Mouse (Mus musculus) left cerebral cortex, adult 6 months (tissue): ENCODE results near the gene Actl7b. TPM values are rescaled to one million over a fixed set of nuclear protein-coding genes. Genes with fewer than 3 reads are reported as not detected.

Source experiments
- long read RNA-seq, 2 experiments: library from polyadenylated mRNA; unstranded; transcript quantifications; one replicate each; pipeline ENCODE4 v2.0.0; 2019 to 2020
- polyA plus RNA-seq: library from polyadenylated mRNA; unstranded; fragments of <200 nt; fragmentation: Nextera tagmentation; gene quantifications from 2 replicates; pipeline ENCODE4 v1.2.3, GENCODE M21; 2021

Gene Actl7b
- not detected in 2 replicates for polyA plus RNA-seq
- long read RNA-seq, experiment 1 = 0 reads
- long read RNA-seq, experiment 2 = 0 reads

DNA sequence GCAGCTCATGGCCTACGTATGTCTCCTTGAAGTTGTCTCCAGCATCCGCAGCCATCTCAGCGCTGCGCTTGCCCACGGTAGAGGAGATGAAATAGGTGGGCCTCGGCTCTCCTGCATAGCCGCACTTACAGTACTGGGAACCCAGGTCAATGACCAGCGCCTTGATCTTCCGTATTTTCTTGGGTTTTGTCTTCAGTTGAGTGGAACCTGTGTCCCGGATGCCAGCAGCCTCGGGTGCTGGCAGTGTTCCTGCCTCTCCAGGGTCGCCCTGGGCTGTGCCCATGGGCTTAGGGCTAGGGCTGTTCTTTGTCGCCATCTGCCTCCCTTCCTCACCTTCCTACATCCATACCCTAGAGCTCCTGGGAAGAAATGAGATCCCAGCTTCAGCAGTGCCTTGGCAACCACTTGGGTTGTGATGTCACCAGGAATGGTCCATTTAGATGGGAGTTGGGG is at the start of gene Actl7b:
Actl7b (minus strand) TSS at position 403 of the 453 bp plus-strand sequence.

GRCm38 (mm10) chr4:56743363-56744195 is 2.3 kb upstream of the Actl7b start, which contains the start of gene Actl7a:
Gene Actl7a, plus strand, starts transcription at chr4:56743413.

DNA sequence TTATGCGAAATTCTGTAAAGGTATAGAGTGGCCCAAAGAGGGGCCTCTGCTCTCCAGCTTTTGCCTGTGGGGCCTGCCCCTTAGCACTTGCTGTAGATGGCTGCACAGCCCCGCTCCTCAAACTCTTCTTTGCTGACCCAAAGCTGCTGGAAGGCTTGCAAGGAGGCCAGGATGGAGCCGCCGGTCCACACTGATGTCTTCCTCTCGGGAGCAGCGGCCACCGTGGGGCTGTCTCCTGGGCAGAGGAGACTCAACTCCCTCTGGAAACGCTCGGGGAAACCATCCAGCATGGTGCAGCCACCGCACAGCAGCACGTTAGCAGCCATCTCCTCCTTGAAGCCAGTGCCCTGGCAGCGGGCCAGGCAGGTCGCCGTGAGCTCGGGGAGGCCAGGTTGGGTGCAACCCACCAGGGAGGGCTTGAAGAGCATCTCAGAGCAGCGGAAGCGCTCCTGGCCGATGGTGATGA is 1.2 kb downstream of the Actl7b start, which contains the start of gene Gm26657:
Gm26657 (plus strand) TSS at position 51 of the 466 bp plus-strand sequence.

Other genes with a start within 250 kb of the Actl7b start
- not detected in 2 replicates for gene Gm26657, start 1.4 kb downstream of the Actl7b start, polyA plus RNA-seq
- not detected in 2 replicates for gene Actl7a, start 2.0 kb upstream of the Actl7b start, polyA plus RNA-seq
- gene Elp1, start 60.9 kb upstream of the Actl7b start, polyA plus RNA-seq = 16.5 and 16.7 TPM in 2 replicates
- gene Fam206a, start 60.9 kb upstream of the Actl7b start, polyA plus RNA-seq = 7.2 and 9.1 TPM in 2 replicates
- gene Ctnnal1, start 123.7 kb upstream of the Actl7b start, polyA plus RNA-seq = 3.3 and 3.9 TPM in 2 replicates
- 3.3 and 7.9 TPM in 2 replicates for gene Tmem245, start 206.0 kb upstream of the Actl7b start, polyA plus RNA-seq
- gene Frrs1l, start 248.9 kb upstream of the Actl7b start, polyA plus RNA-seq = 27.0 and 37.6 TPM in 2 replicates